Mouse (Mus musculus) NIH3T3 (cell line): ENCODE measurements at regions not wholly inside any gene's neighbourhood (a gene's known extent, or its start where the extent isn't known, plus 50 kb on each side); places are given as distances from the start of the nearest gene placed in this dataset.

Experiments used
- DNase-seq: peaks from one replicate; pipeline ENCODE4 v3.0.0-alpha.2; 2012; ENCODE audit warnings: low read depth

DNA sequence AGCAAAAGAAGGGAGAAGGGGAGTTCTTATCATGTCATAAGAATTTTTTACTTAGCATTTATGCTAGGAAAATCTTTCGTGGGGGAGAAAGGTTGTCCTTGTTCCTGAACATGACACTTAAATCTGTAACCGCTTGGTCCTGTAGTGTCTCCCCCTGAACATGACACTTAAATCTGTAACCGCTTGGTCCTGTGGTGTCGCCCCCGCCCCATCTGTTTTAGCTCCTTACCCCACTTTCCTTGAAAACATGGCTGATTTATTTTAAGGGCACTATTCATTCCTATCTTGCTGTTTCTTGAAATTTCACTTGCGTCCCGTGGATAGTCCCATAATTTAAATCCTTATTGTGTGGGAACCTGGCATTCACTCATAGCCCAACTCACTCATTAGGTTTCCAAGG lies 82.2 kb downstream of the Rap2a start:
- no peak for DNase-seq

- DNase-seq, result peak; percentile 40
Observed at GRCm38 (mm10) chr14:120560987-120561386, 82.7 kb downstream of the Rap2a start.

GRCm38 (mm10) chr14:120566945-120567344 lies 88.7 kb downstream of the Rap2a start:
- no peak for DNase-seq

DNA sequence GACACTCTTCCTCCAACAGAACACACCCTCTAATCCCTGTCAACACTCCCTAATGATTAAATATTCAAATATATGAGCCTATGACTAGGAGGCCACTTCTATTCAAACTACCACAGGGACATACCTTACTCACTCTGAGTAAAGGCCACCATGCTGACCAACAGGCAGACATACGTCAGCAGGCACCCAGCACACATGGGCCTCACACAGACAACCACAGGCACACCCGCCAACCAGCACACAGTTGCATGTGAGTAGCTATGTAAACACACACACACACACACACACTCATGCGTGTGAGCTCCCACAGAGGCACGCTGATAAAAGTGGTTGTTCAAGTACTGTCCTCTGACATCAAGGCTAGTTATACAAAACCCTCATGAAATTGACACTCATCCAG lies 89.8 kb downstream of the Rap2a start:
- no peak for DNase-seq

- no peak for DNase-seq
Observed at GRCm38 (mm10) chr14:120572238-120572637, 94.0 kb downstream of the Rap2a start.

DNA sequence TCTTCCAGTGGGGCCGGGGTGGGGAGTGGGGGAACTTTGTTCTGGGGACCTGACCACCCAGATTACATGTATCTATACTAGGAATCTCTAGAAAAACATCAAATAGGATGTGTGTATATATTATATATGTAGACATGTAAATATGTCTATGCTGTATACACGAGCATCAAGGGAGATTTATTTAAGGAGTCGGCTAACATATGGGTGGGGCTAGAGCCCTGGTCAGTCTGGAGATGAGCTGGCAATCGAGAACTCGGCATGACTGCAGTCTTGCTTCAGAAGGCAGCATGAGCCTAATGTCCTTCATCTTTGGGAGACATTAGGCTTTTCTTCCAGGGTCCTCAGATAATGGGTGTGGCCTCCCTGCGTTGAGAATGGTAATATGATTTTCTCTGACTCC lies 97.0 kb downstream of the Rap2a start:
- DNase-seq, result no peak

DNA sequence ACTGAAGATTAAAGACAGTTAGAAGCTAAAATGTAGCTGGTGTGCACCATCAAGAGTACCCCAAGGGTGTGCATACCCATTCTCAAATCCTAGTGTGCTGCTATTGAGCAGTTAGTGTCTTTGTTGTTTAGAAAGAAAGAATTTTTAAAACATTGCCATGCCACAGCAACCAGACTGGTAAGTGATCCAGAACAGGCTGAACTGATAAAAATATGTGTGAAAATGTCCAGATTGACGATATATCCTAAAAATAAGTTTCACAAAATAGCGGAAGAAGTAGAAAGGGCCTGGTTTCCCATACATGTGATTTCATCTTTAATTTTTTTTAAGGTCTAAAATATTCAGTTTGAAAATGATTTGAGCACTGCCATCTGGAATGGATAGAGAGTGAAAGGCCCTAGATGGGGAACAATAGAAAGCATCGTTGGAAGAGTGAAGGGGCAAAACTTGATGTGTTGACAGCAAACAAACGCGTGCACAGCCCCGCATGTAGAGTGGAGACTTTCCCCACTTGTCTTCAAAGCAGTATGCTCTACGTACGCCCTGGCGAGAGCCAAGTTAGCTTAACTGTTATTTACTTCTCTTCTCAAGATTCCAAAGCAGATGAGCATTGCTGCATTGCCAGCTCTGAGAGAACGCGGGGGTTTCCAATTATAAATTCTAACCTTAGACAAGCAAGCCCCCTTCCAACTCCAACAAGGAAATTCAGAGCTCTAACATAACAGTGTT lies 100.3 kb downstream of the Rap2a start:
- DNase-seq, result no peak

DNA sequence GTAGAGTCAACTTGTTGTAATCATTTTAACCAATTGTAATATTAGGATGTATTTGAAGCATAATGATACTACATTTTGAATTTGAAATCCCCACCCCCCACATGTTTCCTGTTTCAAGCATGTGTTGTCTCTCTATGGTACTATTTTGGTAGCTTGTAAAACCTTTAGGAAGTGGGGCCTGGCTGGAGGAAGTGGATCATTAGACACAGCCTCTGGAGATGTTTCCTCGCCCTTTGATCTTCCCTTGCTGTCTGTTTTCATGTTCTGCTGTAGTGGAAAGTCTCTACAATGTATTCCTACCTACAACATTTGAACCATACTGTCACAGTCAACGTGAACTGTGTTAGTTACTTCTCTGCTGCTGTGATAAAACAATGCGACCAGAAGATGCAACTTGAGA lies 105.6 kb downstream of the Rap2a start:
- no peak for DNase-seq

DNA sequence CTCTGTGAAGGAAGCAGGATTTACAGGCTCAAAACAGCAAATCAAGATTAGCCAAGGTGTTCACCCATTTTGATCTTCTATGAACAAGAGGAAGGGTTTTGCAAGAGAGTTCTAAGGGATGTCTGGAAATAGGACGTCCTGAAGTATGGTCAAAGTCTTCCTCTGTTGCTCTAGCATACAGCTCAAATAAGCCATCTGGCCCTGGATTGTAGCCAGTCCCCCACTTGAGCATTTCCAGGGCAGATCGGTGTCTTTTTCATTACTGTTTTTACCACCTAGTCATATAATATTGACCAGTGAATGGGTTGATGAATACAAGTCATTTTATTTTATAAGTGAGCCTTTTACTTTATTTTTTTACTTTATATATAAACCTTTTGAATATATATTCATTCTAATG lies 113.9 kb downstream of the Rap2a start:
- DNase-seq, result no peak

DNA sequence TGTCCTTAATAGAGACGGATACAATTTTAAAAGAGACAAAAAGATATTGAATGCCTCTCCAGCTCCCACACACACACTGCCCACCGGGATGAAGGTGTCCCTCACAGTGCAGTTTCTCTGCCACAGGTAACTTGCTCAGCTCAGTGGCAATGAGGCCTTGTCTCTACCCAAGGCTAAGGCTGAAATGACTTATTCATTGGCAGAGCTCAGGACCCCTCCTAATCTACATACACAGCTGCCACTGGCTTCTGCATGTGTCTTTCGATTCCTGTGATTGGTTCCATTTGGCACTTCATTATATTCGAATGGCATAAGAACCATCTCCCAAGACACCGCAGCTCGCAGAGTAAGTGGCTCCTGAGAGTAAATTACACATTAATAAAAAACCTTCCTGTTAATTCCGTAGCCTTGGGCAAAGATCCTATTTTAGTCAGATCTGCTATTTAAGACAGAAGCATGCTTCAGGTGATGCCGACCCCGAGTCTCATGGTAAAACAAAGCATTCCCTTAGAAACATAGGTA lies 122.2 kb downstream of the Rap2a start:
- no peak for DNase-seq

GRCm38 (mm10) chr14:120601510-120601909 lies 123.3 kb downstream of the Rap2a start:
- DNase-seq, result no peak

DNA sequence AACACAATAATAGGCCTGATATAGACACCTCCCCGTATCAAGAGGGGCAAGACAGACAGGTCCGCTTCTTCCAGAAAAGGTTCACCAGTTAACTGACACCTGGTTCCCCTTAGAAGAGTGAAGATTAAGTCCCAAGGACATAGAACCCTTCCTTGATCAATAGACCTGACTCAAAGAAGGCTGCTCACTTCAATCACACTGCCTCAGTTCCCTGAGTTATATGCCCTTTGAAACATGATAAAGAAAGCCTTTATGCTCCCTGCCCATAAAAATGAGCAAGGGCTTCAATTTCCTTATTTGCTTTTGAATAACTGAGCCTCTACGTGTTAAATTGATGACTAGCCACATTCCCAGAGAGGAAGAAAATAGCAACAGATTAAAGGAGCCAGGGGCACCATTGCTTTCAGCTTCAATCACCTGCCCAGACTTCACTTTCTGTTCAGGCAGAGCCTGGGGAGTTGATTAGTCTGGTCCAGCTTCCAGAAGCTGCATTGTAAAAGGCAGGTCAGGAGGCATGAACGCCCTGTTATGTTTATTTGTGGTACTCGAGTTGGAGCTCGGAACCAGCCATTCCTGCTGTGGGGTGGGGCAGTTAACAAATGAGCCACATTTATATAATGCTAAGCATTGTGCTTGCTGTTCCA lies 125.7 kb downstream of the Rap2a start:
- no peak for DNase-seq

DNA sequence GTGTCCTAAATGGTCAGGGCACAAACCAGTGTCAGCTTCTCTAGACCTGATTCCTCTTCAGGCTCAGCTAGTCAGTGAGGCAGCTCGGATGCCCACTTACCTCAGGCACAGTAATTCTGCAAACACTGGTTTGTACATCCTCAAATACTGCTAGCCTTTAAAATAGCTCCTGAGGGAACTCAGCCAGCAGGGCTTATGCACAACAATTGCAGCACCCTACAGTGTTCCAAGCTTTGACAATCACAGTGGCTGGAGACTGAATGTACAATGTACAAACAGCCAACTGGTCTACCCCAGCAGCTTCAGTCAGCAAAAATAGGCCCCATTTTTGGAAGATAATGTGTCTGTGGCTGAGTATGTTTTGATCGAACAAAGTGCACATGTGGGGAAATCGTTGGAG lies 129.6 kb downstream of the Rap2a start:
- peak; percentile 5 for DNase-seq

- DNase-seq, result no peak
Observed at GRCm38 (mm10) chr14:120611311-120611710, 133.1 kb downstream of the Rap2a start.

DNA sequence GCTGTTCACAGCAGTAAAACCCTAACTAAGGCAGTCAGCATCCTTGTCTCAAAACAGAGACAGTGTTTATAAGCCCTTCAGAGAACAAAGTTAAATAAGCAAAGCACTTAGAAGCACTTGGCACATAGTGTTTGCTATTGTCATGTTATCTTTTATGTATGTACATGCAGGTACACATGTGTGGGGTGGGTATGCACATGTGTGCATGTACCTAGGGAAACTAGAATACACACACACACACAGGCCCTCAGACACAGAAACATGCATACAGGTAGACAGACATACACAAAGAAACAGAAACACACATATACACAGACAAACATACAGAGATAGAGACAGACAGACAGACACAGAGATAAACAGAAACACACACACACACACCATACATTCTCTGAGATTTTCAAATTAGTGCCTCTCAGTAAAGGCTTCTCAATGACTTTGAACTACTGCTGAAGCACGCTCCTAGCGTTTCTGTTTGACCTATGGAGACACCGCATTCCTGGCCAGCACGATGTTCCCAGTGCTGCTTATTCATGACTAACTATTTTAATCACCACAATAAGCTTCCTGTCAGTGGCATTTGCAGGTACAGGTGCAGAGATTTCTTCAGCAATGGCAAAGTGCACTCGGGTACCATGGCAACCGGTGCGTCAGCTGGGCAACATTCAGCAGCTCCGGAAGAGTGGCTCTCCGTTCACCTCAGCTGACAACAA lies 148.1 kb downstream of the Rap2a start:
- DNase-seq, result no peak

- DNase-seq, result no peak
Observed at GRCm38 (mm10) chr14:120626936-120627277, 148.7 kb downstream of the Rap2a start.

DNA sequence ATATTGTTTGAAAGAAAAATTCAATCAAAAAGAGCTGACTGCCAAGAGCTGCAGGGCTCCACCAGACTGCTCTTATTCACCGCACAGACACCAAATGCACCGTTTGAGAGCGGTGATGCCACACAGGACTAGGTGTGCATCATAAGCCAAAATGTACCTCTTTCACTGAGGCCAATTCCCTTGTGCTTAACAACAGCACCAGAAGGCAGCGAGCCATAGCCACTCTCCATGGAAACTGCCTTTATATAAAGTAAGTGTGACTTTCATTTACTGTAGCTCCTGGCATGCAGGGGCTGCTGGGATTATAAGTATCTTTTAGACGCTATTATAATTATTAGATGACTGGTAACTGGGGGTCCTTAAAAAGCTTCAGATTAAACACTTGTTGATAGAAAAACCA lies 154.5 kb downstream of the Rap2a start:
- no peak for DNase-seq

DNA sequence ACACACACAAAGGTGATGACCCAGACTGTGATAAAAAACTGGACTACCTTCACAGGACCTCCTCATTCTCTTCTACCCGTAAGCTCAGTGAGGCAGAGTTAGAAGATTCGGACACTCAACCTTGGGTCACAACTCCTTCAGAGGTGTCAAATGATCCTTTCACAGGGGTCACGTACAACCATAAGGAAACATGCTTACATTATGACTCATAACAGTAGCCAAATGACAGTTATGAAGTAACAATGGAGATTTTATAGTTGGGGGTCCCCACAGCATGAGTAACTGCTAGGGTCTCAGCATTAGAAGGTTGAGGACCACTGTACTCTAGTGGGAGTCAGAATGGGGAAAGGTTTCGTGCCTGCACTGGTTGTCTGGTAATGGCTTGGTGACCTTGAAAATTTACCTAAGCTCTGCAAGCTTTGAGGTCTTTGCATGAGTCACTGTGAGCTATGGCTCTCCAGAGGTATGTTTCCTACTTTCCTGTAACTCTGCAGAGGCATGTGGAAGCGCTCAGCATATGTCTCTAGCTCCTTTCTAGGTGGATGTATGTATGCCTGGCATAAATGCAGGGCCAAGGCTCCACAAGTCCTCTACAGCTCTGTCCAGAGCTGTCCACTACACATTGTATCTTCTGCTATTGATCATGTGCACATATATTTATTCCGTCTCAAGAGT lies 158.6 kb downstream of the Rap2a start:
- DNase-seq, result no peak

DNA sequence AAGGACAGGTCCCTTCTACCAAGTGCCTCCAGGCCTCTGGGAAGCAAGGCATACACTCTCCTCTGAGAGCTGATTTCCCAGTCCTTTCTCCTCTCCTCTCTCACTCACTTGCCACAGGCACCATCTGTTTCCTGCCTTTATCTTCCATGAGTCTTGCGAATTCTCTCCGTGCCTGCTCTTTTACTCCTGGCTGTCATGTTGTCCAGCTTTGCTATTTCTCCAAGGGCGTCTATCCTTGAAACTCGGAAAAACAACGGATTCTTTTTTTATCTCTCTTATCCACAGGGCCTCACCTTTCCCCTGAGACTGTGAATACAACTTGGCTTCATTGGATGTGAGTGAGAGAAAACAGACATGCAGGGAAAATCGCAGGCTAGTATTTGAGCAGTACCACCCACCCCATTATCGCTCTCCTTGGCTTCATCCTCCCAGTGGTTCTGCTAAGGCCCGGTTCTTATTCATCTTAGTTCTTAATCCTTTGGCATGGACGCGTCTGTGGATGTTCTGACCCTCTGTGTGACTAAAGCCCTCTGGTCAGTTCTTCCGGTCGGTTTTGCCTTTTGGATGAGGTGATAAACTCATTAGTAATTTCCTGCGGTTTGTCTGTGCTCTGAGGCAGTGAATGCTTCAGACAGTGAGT lies 159.4 kb downstream of the Rap2a start:
- DNase-seq, result no peak

DNA sequence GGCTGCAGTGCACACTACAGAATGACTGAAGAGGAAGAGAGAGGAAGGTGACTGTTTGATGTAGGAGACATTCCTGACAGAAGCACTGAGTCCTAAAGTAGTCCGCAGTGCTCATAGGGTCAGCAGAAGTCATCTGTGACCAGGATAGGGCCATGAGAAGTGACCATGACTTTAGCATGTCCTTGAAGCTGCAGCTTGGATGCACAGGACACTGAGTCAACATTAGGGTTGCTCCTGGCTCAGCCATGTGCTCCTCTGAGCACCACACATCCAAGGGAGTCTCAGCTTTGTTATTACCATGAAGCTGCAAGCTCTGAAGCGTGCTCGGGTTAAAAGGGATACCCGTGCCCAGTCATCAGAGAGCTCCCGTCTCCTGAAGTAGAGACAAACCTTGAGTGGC lies 164.3 kb downstream of the Rap2a start:
- DNase-seq, result no peak

DNA sequence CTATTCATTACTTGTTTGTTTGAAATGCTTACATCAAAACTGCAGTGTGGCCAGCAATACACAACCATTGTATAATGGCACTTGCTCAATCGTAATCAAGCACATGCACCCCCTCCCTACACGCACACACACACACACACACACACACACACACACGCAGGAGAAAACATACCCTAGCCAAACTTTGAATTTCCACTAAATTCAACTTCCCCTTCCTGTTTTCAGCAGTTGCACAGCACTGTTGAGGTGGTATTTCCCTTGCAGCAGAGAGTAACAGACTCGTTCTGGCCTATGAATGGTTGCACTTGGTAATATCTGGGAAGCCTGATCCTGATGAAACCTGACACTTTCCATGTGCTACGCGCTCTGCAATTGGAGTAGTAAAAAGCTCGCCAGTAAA lies 173.8 kb downstream of the Rap2a start:
- DNase-seq, result no peak

DNA sequence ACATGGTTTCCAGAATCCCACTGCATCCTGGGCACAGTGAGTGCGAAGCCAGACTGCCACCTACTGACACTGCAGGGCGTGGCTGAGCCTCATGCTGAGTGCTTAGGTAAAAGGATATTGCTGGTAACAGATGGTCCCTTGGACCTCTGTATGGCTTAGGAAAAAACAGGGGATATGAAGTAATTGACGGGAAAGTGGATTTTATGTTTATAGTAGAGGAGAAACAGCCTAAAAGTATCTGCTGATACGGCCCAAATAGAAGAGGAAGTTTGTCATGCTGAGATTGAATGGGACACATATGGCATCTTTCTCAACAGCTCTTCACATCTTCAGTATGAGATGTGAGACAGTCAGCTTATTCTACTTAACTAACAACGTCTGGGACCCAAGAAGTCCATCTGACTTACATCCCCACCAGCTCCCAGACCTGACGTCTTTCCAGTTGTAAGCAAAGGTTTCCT lies 182.1 kb downstream of the Rap2a start:
- DNase-seq, result peak; percentile 56
